Mouse (Mus musculus) bone marrow, adult 2 months (tissue): Measurements from ENCODE around the gene Piwil4.

Experiments used
- CTCF ChIP-seq: fragments of 200-500 bp; IDR thresholded peaks from 2 replicates; pipeline ENCODE4 v1.5.1; 2011; ENCODE audit warnings: low read length, control low read depth; ENCODE audit not compliant: control insufficient read depth, insufficient read depth
- POLR2A ChIP-seq: fragments of 200-500 bp; IDR thresholded peaks from 2 replicates; pipeline ENCODE4 v1.6.1; 2011; ENCODE audit warnings: low read depth, mild to moderate bottlenecking, control low read depth, low read length, borderline replicate concordance; ENCODE audit not compliant: control insufficient read depth

GRCm38 (mm10) chr9:14720384-14720783, 20.1 kb downstream of the Piwil4 start:
- no peak for TF ChIP-seq CTCF
- no peak for TF ChIP-seq POLR2A
